Mouse (Mus musculus) heart, adult 2 months (tissue): ENCODE data around the gene Nfatc3. TPM values are rescaled to one million over a fixed set of nuclear protein-coding genes. Genes with fewer than 3 reads are reported as not detected.

ENCODE experiments used
- DNase-seq, 2 experiments: peaks; one replicate each; pipeline ENCODE4 v3.0.0; 2021
- H3K27ac ChIP-seq: fragments of 200-600 bp; 2 replicates; pipeline ENCODE4 v1.8.1; 2022
- H3K27me3 ChIP-seq: fragments of 200-500 bp; 2 replicates; pipeline ENCODE4 v1.6.1; 2012; ENCODE audit warnings: mild to moderate bottlenecking, low read length, inconsistent platforms, mixed read lengths; ENCODE audit not compliant: control insufficient read depth, insufficient read depth
- H3K36me3 ChIP-seq: fragments of 200-500 bp; 2 replicates; pipeline ENCODE4 v1.6.1; 2012; ENCODE audit warnings: low read length, inconsistent platforms; ENCODE audit not compliant: control insufficient read depth, insufficient read depth
- H3K4me1 ChIP-seq: fragments of 200-500 bp; 2 replicates; pipeline ENCODE4 v1.6.1; 2011; ENCODE audit warnings: low read length; ENCODE audit not compliant: control insufficient read depth, insufficient read depth
- H3K4me3 ChIP-seq: fragments of 200-600 bp; 2 replicates; pipeline ENCODE4 v1.8.1; 2022
- H3K79me2 ChIP-seq: fragments of 200-500 bp; replicated peaks from 2 replicates; pipeline ENCODE4 v1.6.1; 2012; ENCODE audit warnings: mild to moderate bottlenecking, inconsistent platforms, low read length, moderate library complexity, mixed read lengths; ENCODE audit not compliant: control insufficient read depth, insufficient read depth
- H3K9ac ChIP-seq: fragments of 200-500 bp; 2 replicates; pipeline ENCODE4 v1.6.1; 2012; ENCODE audit warnings: low read depth, mild to moderate bottlenecking, control low read depth, inconsistent platforms, low read length, mixed read lengths
- CTCF ChIP-seq: fragments of 200-600 bp; IDR thresholded peaks from 2 replicates; pipeline ENCODE4 v1.8.1; 2022; ENCODE audit warnings: antibody characterized with exemption, mild to moderate bottlenecking, moderate library complexity
- EP300 ChIP-seq: fragments of 200-500 bp; IDR thresholded peaks from 2 replicates; pipeline ENCODE4 v1.6.1; 2011; ENCODE audit warnings: low read depth, low read length, control low read depth; ENCODE audit not compliant: insufficient read depth
- POLR2A ChIP-seq: fragments of 200-500 bp; IDR thresholded peaks from 2 replicates; pipeline ENCODE4 v1.6.1; 2011; ENCODE audit warnings: mild to moderate bottlenecking, low read depth, low read length, control low read depth; ENCODE audit not compliant: insufficient read depth
- WGBS: fragments of 180-500 bp; shearing (Covaris S2); methylation state at CpG from one replicate; pipeline ENCODE4 v1.1.7; 2018; 5-methylcytosine and 5-hydroxymethylcytosine counted together
- intact Hi-C: fragments of 180-260 bp; cut with DNase I; formaldehyde crosslinking; loops from one replicate; pipeline ENCODE4 v1.15.1; 2025
- polyA plus RNA-seq: library from polyadenylated mRNA; depleted of rRNA; stranded (reverse); fragments of >200 nt; gene quantifications from 2 replicates; pipeline ENCODE4 v1.2.3, GENCODE M21; 2012
- total RNA-seq, 2 experiments: library from RNA; stranded (reverse); gene quantifications; 2 replicates each; pipeline ENCODE4 v1.2.3; 2021

Nfatc3 gene
- total and polyA plus RNA-seq, 3 experiments = 12.2 to 19.2 (median 18.9) TPM

- no peak overlapping the region for H3K27ac ChIP-seq
- intact Hi-C loops = no loop called here
Observed at GRCm38 (mm10) chr8:106051068-106051467, 7.6 kb upstream of the Nfatc3 start.

GRCm38 (mm10) chr8:106052510-106053089, 6.0 kb upstream of the Nfatc3 start:
- H3K9ac ChIP-seq = no peak overlapping the region
- no peaks in the 10 kb centered on the region for H3K36me3 ChIP-seq
- H3K27ac ChIP-seq = no peak overlapping the region
- H3K4me1 ChIP-seq = peaks cover 2% of the 10 kb centered on the region
- no peak for TF ChIP-seq EP300
- TF ChIP-seq POLR2A = no peak
- TF ChIP-seq CTCF = no peak
- H3K27me3 ChIP-seq = no peaks in the 10 kb centered on the region
- 81% methylated on average over 9 of the region's 9 CpGs for WGBS
- no peak overlapping the region for H3K4me3 ChIP-seq
- intact Hi-C loops = no loop called here
- no peaks in the 10 kb centered on the region for H3K79me2 ChIP-seq
- peak in 1 of 2 experiments; percentile 49 for DNase-seq

More at GRCm38 (mm10) chr8:106051068-106051467, 7.6 kb upstream of the Nfatc3 start:
- no peak for TF ChIP-seq CTCF
- TF ChIP-seq POLR2A = no peak
- no peak for TF ChIP-seq EP300
- no peak overlapping the region for H3K9ac ChIP-seq
- no peak for DNase-seq
- peaks cover 4% of the 10 kb centered on the region for H3K4me1 ChIP-seq
- no peaks in the 10 kb centered on the region for H3K27me3 ChIP-seq
- WGBS = 76% methylated on average over 3 of the region's 3 CpGs
- H3K79me2 ChIP-seq = no peaks in the 10 kb centered on the region
- H3K36me3 ChIP-seq = no peaks in the 10 kb centered on the region
- no peak overlapping the region for H3K4me3 ChIP-seq

GRCm38 (mm10) chr8:106054190-106054811, 4.3 kb upstream of the Nfatc3 start:
- Histone ChIP-seq H3K36me3 (no peaks in the 10 kb centered on the region), H3K79me2 (no peaks in the 10 kb centered on the region), H3K4me1 (peaks cover 2% of the 10 kb centered on the region), H3K4me3 (no peak overlapping the region), H3K27ac (peak overlapping the region; percentile 68), H3K9ac (no peak overlapping the region), H3K27me3 (no peaks in the 10 kb centered on the region)
- intact Hi-C loops = no loop called here
- peak; percentile 55 to 83 for DNase-seq
- WGBS = 51% methylated on average over 6 of the region's 6 CpGs
- TF ChIP-seq CTCF (no peak), EP300 (no peak; the same call in 1 of the 2 replicates), POLR2A (no peak)

GRCm38 (mm10) chr8:106055038-106055437, 3.6 kb upstream of the Nfatc3 start:
- no peak overlapping the region for H3K9ac ChIP-seq
- intact Hi-C loops = no loop called here
- TF ChIP-seq POLR2A (no peak), CTCF (no peak), EP300 (no peak)
- no peak for DNase-seq
- peaks cover 2% of the 10 kb centered on the region for H3K4me1 ChIP-seq
- no peaks in the 10 kb centered on the region for H3K79me2 ChIP-seq
- H3K27ac ChIP-seq = peak overlapping the region; percentile 68
- no peak overlapping the region for H3K4me3 ChIP-seq
- H3K27me3 ChIP-seq = no peaks in the 10 kb centered on the region
- H3K36me3 ChIP-seq = no peaks in the 10 kb centered on the region
- WGBS = 63% methylated on average over 3 of the region's 3 CpGs

- no peak overlapping the region for H3K9ac ChIP-seq
- no peaks in the 10 kb centered on the region for H3K79me2 ChIP-seq
- no peak overlapping the region for H3K4me3 ChIP-seq
- no peak overlapping the region for H3K27ac ChIP-seq
- DNase-seq = no peak
- TF ChIP-seq POLR2A = no peak
- TF ChIP-seq EP300 = no peak
- no peak for TF ChIP-seq CTCF
- intact Hi-C loops = no loop called here
- H3K27me3 ChIP-seq = no peaks in the 10 kb centered on the region
- 93% methylated on average over 4 of the region's 4 CpGs for WGBS
- H3K36me3 ChIP-seq = peaks cover 5% of the 10 kb centered on the region
- peaks cover 3% of the 10 kb centered on the region for H3K4me1 ChIP-seq
Observed at GRCm38 (mm10) chr8:106056455-106056982, 2.1 kb upstream of the Nfatc3 start.
